Mouse (Mus musculus) layer of hippocampus, adult 9-11 months (tissue): ENCODE measurements around the gene Pdyn.

Experiments
- DNase-seq: peaks from one replicate; pipeline ENCODE4 v3.0.0; 2022

Pdyn gene

DNA sequence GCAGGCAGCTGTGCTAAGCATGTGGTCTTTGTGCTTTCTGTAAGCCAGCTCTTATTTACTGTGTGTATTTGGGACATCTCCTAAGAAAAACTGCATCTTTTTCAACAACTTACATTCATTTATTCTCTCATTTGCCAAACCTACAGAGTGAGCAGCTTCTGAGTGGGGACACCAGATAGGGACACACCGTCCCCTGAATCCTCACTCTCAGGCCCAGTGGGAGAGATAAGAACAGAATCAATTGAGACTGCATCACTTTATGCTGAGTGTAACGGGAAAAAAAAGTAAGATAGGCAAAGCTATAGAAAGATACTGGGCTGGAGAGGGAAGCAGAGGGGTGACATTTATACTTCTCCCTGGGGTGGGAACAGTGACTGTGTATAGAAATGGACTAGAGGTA, 46.0 kb downstream of the Pdyn start:
- DNase-seq = no peak

DNA sequence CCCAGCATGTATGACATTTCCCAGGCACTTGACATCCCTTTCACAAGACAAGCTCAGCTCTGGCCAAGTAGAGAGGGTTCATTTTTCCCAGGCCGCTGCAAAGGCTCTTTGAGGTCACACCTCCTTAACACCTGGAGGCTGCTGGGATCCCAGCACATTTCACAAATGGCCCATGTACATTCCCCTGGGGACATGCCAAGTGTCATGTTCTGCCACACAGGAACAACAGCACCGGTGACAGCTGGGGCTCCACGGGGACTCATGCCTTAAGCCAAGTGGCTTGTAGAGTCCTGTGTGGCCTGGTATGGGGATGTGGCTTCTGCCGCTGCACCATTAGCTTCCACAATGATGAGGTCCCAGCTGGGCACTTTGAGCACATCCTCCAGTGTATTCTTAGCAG, 47.0 kb downstream of the Pdyn start:
- DNase-seq = no peak
